Mouse (Mus musculus) cerebellum, adult 8-10 months (tissue): ENCODE results near the gene Abcg1.

Experiments
- DNase-seq: peaks from one replicate; pipeline ENCODE4 v3.0.0; 2022

Abcg1 gene

GRCm38 (mm10) chr17:31042751-31043150, 14.7 kb upstream of the Abcg1 start:
- no peak for DNase-seq

GRCm38 (mm10) chr17:31057891-31058744, 643 bp downstream of the Abcg1 start:
- peak; percentile 76 for DNase-seq

GRCm38 (mm10) chr17:31058745-31059085, 1.2 kb downstream of the Abcg1 start:
- peak; percentile 79 for DNase-seq

GRCm38 (mm10) chr17:31060196-31060587, 2.7 kb downstream of the Abcg1 start:
- no peak for DNase-seq

- DNase-seq, result peak; percentile 6
Observed at GRCm38 (mm10) chr17:31060588-31061345, 3.3 kb downstream of the Abcg1 start.

GRCm38 (mm10) chr17:31061346-31062095, 4.0 kb downstream of the Abcg1 start:
- peak; percentile 4 for DNase-seq

- no peak for DNase-seq
Observed at GRCm38 (mm10) chr17:31066058-31066457, 8.6 kb downstream of the Abcg1 start.

- DNase-seq, result peak; percentile 37
Observed at GRCm38 (mm10) chr17:31067051-31067450, 9.6 kb downstream of the Abcg1 start.

GRCm38 (mm10) chr17:31069121-31069520, 11.6 kb downstream of the Abcg1 start:
- no peak for DNase-seq

GRCm38 (mm10) chr17:31069845-31070244, 12.4 kb downstream of the Abcg1 start:
- no peak for DNase-seq

- DNase-seq, result no peak
Observed at GRCm38 (mm10) chr17:31070403-31071185, 13.1 kb downstream of the Abcg1 start.

GRCm38 (mm10) chr17:31071421-31072301, 14.2 kb downstream of the Abcg1 start:
- peak; percentile 64 for DNase-seq

GRCm38 (mm10) chr17:31072872-31073271, 15.4 kb downstream of the Abcg1 start:
- DNase-seq, result no peak

- peak; percentile 88 for DNase-seq
Observed at GRCm38 (mm10) chr17:31073273-31074052, 16.0 kb downstream of the Abcg1 start.

- no peak for DNase-seq
Observed at GRCm38 (mm10) chr17:31074053-31074590, 16.6 kb downstream of the Abcg1 start.

GRCm38 (mm10) chr17:31074666-31075065, 17.2 kb downstream of the Abcg1 start:
- no peak for DNase-seq

GRCm38 (mm10) chr17:31075471-31075870, 18.0 kb downstream of the Abcg1 start:
- no peak for DNase-seq

GRCm38 (mm10) chr17:31077561-31077960, 20.1 kb downstream of the Abcg1 start:
- no peak for DNase-seq

- DNase-seq, result no peak
Observed at GRCm38 (mm10) chr17:31078581-31078980, 21.1 kb downstream of the Abcg1 start.

- no peak for DNase-seq
Observed at GRCm38 (mm10) chr17:31079078-31079840, 21.8 kb downstream of the Abcg1 start.
